Mouse (Mus musculus) heart, postnatal 0 days (tissue): ENCODE results near the gene Acsf2.

Source experiments
- CTCF ChIP-seq: IDR thresholded peaks from 2 replicates; pipeline ENCODE4 v1.5.1; 2016; ENCODE audit warnings: antibody characterized with exemption, control low read depth, low read depth
- EP300 ChIP-seq: IDR thresholded peaks from 2 replicates; pipeline ENCODE4 v1.6.1; 2016; ENCODE audit warnings: antibody characterized with exemption, low read depth

- TF ChIP-seq EP300 (no peak), CTCF (no peak)
These were observed 35.1 kb downstream of the Acsf2 start for GRCm38 (mm10) chr11:94566534-94566933.
